Mouse (Mus musculus) left cerebral cortex, adult 9 months (tissue): ENCODE data around the gene Blmh.

Experiments
- DNase-seq, 2 experiments: peaks; one replicate each; pipeline ENCODE4 v3.0.0; 2022; ENCODE audit warnings: low spot score in 2 of 2

The Blmh gene

GRCm38 (mm10) chr11:76997916-76998704 lies 73.5 kb downstream of the Blmh start, which contains the start of gene Slc6a4:
Gene Slc6a4, plus strand, starts transcription at chr11:76998603.
- no peak for DNase-seq

GRCm38 (mm10) chr11:76998705-76999226 lies 74.2 kb downstream of the Blmh start:
- no peak for DNase-seq

GRCm38 (mm10) chr11:77000741-77001140 lies 76.1 kb downstream of the Blmh start:
- no peak for DNase-seq

GRCm38 (mm10) chr11:77002361-77002760 lies 77.8 kb downstream of the Blmh start:
- no peak for DNase-seq

- no peak for DNase-seq
These were observed 81.3 kb downstream of the Blmh start for GRCm38 (mm10) chr11:77005881-77006280.

- DNase-seq = no peak
These were observed 82.0 kb downstream of the Blmh start for GRCm38 (mm10) chr11:77006616-77007015.

GRCm38 (mm10) chr11:77009069-77010025 lies 84.7 kb downstream of the Blmh start:
- no peak for DNase-seq

GRCm38 (mm10) chr11:77010762-77011475 lies 86.3 kb downstream of the Blmh start:
- DNase-seq = no peak

- DNase-seq = no peak
These were observed 93.4 kb downstream of the Blmh start for GRCm38 (mm10) chr11:77018046-77018445.

GRCm38 (mm10) chr11:77019539-77019938 lies 94.9 kb downstream of the Blmh start:
- no peak for DNase-seq

- DNase-seq = no peak
These were observed 97.3 kb downstream of the Blmh start for GRCm38 (mm10) chr11:77021749-77022396.

- no peak for DNase-seq
These were observed 102.0 kb downstream of the Blmh start for GRCm38 (mm10) chr11:77026559-77026958.

GRCm38 (mm10) chr11:77028157-77028556 lies 103.5 kb downstream of the Blmh start:
- DNase-seq = no peak

- no peak for DNase-seq
These were observed 106.7 kb downstream of the Blmh start for GRCm38 (mm10) chr11:77031151-77031934.
